Mouse (Mus musculus) heart, adult 18-20 months (tissue): ENCODE results near the gene Lrfn1. TPM values are rescaled to one million over a fixed set of nuclear protein-coding genes. Genes with fewer than 3 reads are reported as not detected.

Experiments used
- DNase-seq, 2 experiments: peaks; one replicate each; pipeline ENCODE4 v3.0.0; 2021 to 2022; ENCODE audit warnings: mixed read lengths in 1 of 2
- long read RNA-seq, 2 experiments: library from polyadenylated mRNA; stranded (forward); transcript quantifications; one replicate each; pipeline ENCODE4 v2.0.0; 2021
- total RNA-seq, 2 experiments: library from RNA; stranded (reverse); gene quantifications; 2 replicates each; pipeline ENCODE4 v1.2.3; 2021

The Lrfn1 gene
- total RNA-seq: under 1 TPM; 0.46 to 0.65 TPM
- long read RNA-seq, experiment 1: 0 reads
- long read RNA-seq, experiment 2: 0 reads

- DNase-seq: no peak
Measured at GRCm38 (mm10) chr7:28451531-28452360, at the start of gene Lrfn1. Lrfn1 (plus strand) TSS chr7:28451980.

- DNase-seq: peak; percentile 80 to 89
Measured at GRCm38 (mm10) chr7:28410841-28411475, 40.8 kb upstream of the Lrfn1 start.

DNA sequence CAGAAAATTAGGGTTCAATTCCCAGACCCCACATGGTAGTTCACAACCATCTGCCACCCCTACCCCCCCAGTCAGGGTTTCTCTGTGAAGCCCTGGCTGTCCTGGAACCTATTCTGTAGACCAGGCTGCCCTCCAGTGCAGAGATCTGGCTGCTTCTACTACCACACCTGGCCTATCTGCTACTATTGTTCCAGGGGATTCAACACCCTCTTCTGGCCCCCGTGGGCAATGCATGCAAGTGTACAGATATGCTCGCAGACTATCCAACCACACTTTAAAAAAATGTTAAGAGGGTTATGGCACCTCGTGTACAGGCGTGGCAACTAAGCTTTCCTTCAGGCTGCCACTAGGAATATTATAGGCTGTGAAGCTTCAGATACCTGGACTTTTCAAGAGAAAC is 39.0 kb upstream of the Lrfn1 start:
- DNase-seq: no peak

DNA sequence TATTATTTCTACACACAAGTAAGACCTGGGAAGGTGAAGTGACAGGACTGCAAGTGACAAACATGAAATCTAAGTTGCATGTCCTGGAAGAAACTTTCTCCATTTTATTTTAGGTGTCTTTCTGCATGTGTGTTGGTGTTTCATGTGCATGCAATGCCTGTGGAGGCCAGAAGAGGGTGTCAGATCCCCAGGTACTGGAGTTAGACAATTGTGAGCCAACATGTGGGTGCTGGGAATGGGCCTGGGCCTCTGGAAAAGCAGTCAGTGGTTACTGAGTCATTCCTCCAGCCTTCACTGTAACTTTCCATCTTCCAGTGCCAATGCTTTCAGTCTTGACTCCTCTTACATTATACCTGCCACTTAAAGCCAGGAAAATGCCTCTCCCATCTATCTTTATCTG is 34.4 kb upstream of the Lrfn1 start:
- DNase-seq: no peak

GRCm38 (mm10) chr7:28418096-28418670 is 33.6 kb upstream of the Lrfn1 start:
- peak; percentile 82 to 89 for DNase-seq

GRCm38 (mm10) chr7:28419416-28419815 is 32.4 kb upstream of the Lrfn1 start:
- no peak for DNase-seq

GRCm38 (mm10) chr7:28423018-28423417 is 28.8 kb upstream of the Lrfn1 start:
- DNase-seq: no peak

GRCm38 (mm10) chr7:28427738-28428137 is 24.0 kb upstream of the Lrfn1 start:
- peak; percentile 46 to 55 for DNase-seq

GRCm38 (mm10) chr7:28430512-28430911 is 21.3 kb upstream of the Lrfn1 start:
- no peak for DNase-seq

DNA sequence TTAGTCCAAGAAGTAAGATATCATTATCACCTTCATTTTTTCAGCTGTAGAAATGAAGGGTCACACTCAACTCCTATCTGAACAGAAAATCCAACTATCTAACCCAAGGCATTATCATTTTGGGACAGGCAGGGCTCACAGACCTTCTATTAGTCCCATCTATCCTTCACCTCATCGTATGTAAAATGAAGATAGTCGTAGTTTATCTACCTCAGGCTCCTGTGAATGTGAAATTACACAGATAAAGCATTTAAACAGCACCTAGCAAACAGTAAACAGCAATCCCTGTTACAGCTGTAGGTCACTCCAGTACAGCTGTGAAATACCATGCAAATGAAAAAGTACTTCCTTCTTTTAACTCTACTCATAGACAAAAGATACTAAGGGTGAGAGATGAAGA is 19.5 kb upstream of the Lrfn1 start:
- no peak for DNase-seq

GRCm38 (mm10) chr7:28435660-28436259 is 16.0 kb upstream of the Lrfn1 start:
- peak in 1 of 2 experiments; percentile 47 for DNase-seq

- DNase-seq: peak; percentile 100
Measured at GRCm38 (mm10) chr7:28436271-28436904, 15.4 kb upstream of the Lrfn1 start.

DNA sequence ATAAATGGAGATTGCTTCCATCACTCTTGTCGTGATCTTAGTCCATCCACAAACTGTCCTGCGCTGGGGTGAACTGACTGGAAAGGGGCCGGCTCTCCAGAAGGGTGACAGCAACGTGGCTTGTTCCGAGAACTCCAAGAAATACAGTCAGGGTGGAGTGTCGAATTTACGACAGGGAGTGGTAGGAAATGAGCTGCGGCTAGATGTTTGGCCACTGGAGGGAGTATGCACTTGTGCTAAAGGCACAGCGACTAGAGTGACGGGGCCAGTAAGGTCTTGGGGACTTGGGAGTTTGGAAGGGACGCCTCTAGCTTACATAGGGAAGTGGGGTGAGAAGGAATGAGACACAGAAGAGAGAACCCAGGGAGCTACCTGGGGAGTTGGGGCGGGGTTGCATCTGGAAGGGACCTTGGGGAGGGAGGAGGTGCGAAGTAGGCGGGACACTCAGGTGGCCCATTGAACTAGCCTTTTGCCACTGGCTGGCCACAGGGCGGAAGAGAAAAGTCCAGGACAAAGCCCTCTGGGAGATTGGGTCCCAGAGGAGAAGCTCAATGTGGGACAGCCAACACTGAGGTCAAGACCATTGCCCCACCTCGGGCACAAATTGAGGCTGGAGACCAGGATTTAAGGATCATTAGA is 14.7 kb upstream of the Lrfn1 start, which contains the start of gene Gmfg:
Gene Gmfg, plus strand, starts transcription at position 516 of the 639 bp plus-strand sequence.
- peak in 1 of 2 experiments; percentile 88 for DNase-seq

GRCm38 (mm10) chr7:28437964-28438363 is 13.8 kb upstream of the Lrfn1 start:
- DNase-seq: no peak

DNA sequence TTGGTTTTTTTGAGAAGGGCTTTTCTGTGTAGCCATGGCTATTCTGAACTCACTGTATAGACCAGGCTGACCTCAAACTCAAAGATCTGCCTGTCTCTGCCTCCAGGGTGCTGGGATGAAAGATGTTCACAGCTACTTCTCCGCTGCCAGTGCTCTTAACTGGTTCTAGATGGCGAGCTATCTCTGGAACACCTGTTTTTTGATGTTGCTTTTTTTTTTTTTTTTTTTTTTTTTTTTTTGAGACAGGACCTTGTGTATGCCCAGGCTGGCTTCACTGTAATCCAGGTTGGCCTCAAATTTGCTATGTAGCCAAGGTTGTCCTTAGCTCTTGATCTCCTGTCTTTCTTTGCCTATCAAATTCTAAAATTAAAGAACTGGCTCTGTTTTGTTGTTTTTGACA is 13.0 kb upstream of the Lrfn1 start:
- DNase-seq: no peak

GRCm38 (mm10) chr7:28440739-28441138 is 11.0 kb upstream of the Lrfn1 start:
- DNase-seq: peak; percentile 41 to 82

GRCm38 (mm10) chr7:28441776-28442485 is 9.8 kb upstream of the Lrfn1 start:
- no peak for DNase-seq

- DNase-seq: peak; percentile 33 to 61
Measured at GRCm38 (mm10) chr7:28442688-28443087, 9.1 kb upstream of the Lrfn1 start.

GRCm38 (mm10) chr7:28444344-28444974 is 7.3 kb upstream of the Lrfn1 start:
- no peak for DNase-seq

- peak; percentile 64 to 95 for DNase-seq
Measured at GRCm38 (mm10) chr7:28446446-28446845, 5.3 kb upstream of the Lrfn1 start.
